Mouse (Mus musculus) midbrain, embryonic 12.5 days (tissue): Measurements from ENCODE around the gene Greb1. TPM values are rescaled to one million over a fixed set of nuclear protein-coding genes. Genes with fewer than 3 reads are reported as not detected.

ENCODE experiments used
- ATAC-seq: fragments of 200-750 bp; cut with Nextera tagmentation; 2 replicates; pipeline ENCODE4 v1.8.0; 2017; ENCODE audit warnings: low read depth, moderate TSS enrichment, moderate library complexity; ENCODE audit not compliant: low FRiP score
- H3K27ac ChIP-seq: fragments of 300-500 bp; sonication (generic); replicated peaks from 2 replicates; pipeline ENCODE4 v1.5.1; 2016; ENCODE audit warnings: mild to moderate bottlenecking
- H3K27me3 ChIP-seq: fragments of 300-500 bp; sonication (generic); 2 replicates; pipeline ENCODE4 v1.6.1; 2016; ENCODE audit warnings: mild to moderate bottlenecking
- H3K36me3 ChIP-seq: fragments of 300-500 bp; sonication (generic); 2 replicates; pipeline ENCODE4 v1.6.1; 2016
- H3K4me1 ChIP-seq: fragments of 300-500 bp; sonication (generic); 2 replicates; pipeline ENCODE4 v1.6.1; 2016
- H3K4me2 ChIP-seq: fragments of 300-500 bp; sonication (generic); replicated peaks from 2 replicates; pipeline ENCODE4 v1.6.1; 2016; ENCODE audit warnings: mild to moderate bottlenecking, moderate library complexity
- H3K4me3 ChIP-seq: fragments of 300-500 bp; sonication (generic); 2 replicates; pipeline ENCODE4 v1.5.1; 2016; ENCODE audit warnings: mild to moderate bottlenecking
- H3K9ac ChIP-seq: fragments of 300-500 bp; sonication (generic); replicated peaks from 2 replicates; pipeline ENCODE4 v1.6.1; 2016; ENCODE audit warnings: mild to moderate bottlenecking, moderate library complexity
- H3K9me3 ChIP-seq: fragments of 300-500 bp; sonication (generic); 2 replicates; pipeline ENCODE4 v1.6.1; 2016; ENCODE audit warnings: mild to moderate bottlenecking
- WGBS: fragments of 180-500 bp; shearing (Covaris S2); methylation state at CpG from one replicate; pipeline ENCODE4 v1.1.7; 2016; 5-methylcytosine and 5-hydroxymethylcytosine counted together
- polyA plus RNA-seq: library from polyadenylated mRNA; unstranded; fragments of >200 nt; fragmentation: Nextera tagmentation; extraction: Ambion mirVana; gene quantifications from 2 replicates; pipeline ENCODE4 v1.2.1, GENCODE M21; 2016

Greb1 gene
- 7.0 and 9.8 TPM in 2 replicates for polyA plus RNA-seq

- WGBS = 1% methylated on average over 50 of the region's 53 CpGs
- Histone ChIP-seq H3K36me3 (no peaks in the 10 kb centered on the region), H3K4me3 (peak within 1 kb of the TSS; percentile 73), H3K9ac (peak within 1 kb of the TSS; percentile 78), H3K4me1 (peaks cover 42% of the 10 kb centered on the region), H3K4me2 (peak within 1 kb of the TSS; percentile 87), H3K27me3 (0 out of 2 replicates have a peak, but pooled peaks cover 8% of the 10 kb centered on the region), H3K9me3 (no peaks in the 10 kb centered on the region), H3K27ac (peak within 1 kb of the TSS; percentile 54; the same call in 1 of the 2 replicates)
- peak; percentile 79 for ATAC-seq
Measured at GRCm38 (mm10) chr12:16800259-16800958, at the start of gene Greb1. Gene Greb1, minus strand, starts transcription at chr12:16800886.

- H3K4me2 ChIP-seq = no peak overlapping the region
- H3K4me3 ChIP-seq = no peak overlapping the region
- H3K9me3 ChIP-seq = no peaks in the 10 kb centered on the region
- H3K27me3 ChIP-seq = no peaks in the 10 kb centered on the region
- peaks cover 7% of the 10 kb centered on the region; the same call in 1 of the 2 replicates for H3K4me1 ChIP-seq
- H3K9ac ChIP-seq = no peak overlapping the region
- H3K27ac ChIP-seq = no peak overlapping the region
- no peaks in the 10 kb centered on the region for H3K36me3 ChIP-seq
- ATAC-seq = no peak
- WGBS = 69% methylated on average over 2 of the region's 2 CpGs
Measured at GRCm38 (mm10) chr12:16849821-16850220, 49.1 kb upstream of the Greb1 start.

GRCm38 (mm10) chr12:16848501-16848900 is 47.8 kb upstream of the Greb1 start:
- H3K4me2 ChIP-seq = no peak overlapping the region
- no peak overlapping the region for H3K9ac ChIP-seq
- H3K4me1 ChIP-seq = peaks cover 7% of the 10 kb centered on the region; the same call in 1 of the 2 replicates
- 88% methylated on average over 2 of the region's 2 CpGs for WGBS
- no peak for ATAC-seq
- H3K4me3 ChIP-seq = no peak overlapping the region
- no peak overlapping the region for H3K27ac ChIP-seq
- no peaks in the 10 kb centered on the region for H3K27me3 ChIP-seq
- H3K9me3 ChIP-seq = no peaks in the 10 kb centered on the region
- H3K36me3 ChIP-seq = no peaks in the 10 kb centered on the region

GRCm38 (mm10) chr12:16847204-16847792 is 46.6 kb upstream of the Greb1 start:
- ATAC-seq = no peak
- Histone ChIP-seq H3K9ac (no peak overlapping the region), H3K27me3 (no peaks in the 10 kb centered on the region), H3K9me3 (no peaks in the 10 kb centered on the region), H3K4me2 (no peak overlapping the region), H3K27ac (no peak overlapping the region), H3K36me3 (no peaks in the 10 kb centered on the region), H3K4me1 (peaks cover 7% of the 10 kb centered on the region; the same call in 1 of the 2 replicates), H3K4me3 (no peak overlapping the region)
- WGBS = 78% methylated on average over 4 of the region's 4 CpGs

GRCm38 (mm10) chr12:16844623-16845592 is 44.2 kb upstream of the Greb1 start:
- 70% methylated on average over 14 of the region's 14 CpGs for WGBS
- H3K27ac ChIP-seq = no peak overlapping the region

GRCm38 (mm10) chr12:16840842-16841782 is 40.4 kb upstream of the Greb1 start:
- Histone ChIP-seq H3K9ac (no peak overlapping the region), H3K36me3 (no peaks in the 10 kb centered on the region), H3K4me2 (no peak overlapping the region), H3K27me3 (no peaks in the 10 kb centered on the region), H3K9me3 (0 out of 2 replicates have a peak, but pooled peaks cover 6% of the 10 kb centered on the region), H3K27ac (no peak overlapping the region), H3K4me3 (no peak overlapping the region), H3K4me1 (no peaks in the 10 kb centered on the region)
- no peak for ATAC-seq
- 88% methylated on average over 8 of the region's 8 CpGs for WGBS

More at GRCm38 (mm10) chr12:16844623-16845592, 44.2 kb upstream of the Greb1 start:
- Histone ChIP-seq H3K4me2 (no peak overlapping the region), H3K9ac (no peak overlapping the region), H3K9me3 (no peaks in the 10 kb centered on the region), H3K4me3 (no peak overlapping the region), H3K27me3 (no peaks in the 10 kb centered on the region), H3K36me3 (no peaks in the 10 kb centered on the region), H3K4me1 (no peaks in the 10 kb centered on the region)
- ATAC-seq = no peak

GRCm38 (mm10) chr12:16837766-16838165 is 37.1 kb upstream of the Greb1 start:
- no peak overlapping the region for H3K4me3 ChIP-seq
- no peaks in the 10 kb centered on the region for H3K36me3 ChIP-seq
- no peak overlapping the region for H3K27ac ChIP-seq
- H3K9me3 ChIP-seq = 0 out of 2 replicates have a peak, but pooled peaks cover 6% of the 10 kb centered on the region
- no peak overlapping the region for H3K4me2 ChIP-seq
- 90% methylated on average over 4 of the region's 4 CpGs for WGBS
- no peaks in the 10 kb centered on the region for H3K27me3 ChIP-seq
- ATAC-seq = no peak
- H3K9ac ChIP-seq = no peak overlapping the region
- H3K4me1 ChIP-seq = no peaks in the 10 kb centered on the region

- Histone ChIP-seq H3K4me2 (no peak overlapping the region), H3K4me1 (no peaks in the 10 kb centered on the region), H3K9me3 (0 out of 2 replicates have a peak, but pooled peaks cover 6% of the 10 kb centered on the region), H3K27me3 (no peaks in the 10 kb centered on the region), H3K4me3 (no peak overlapping the region), H3K27ac (no peak overlapping the region), H3K36me3 (no peaks in the 10 kb centered on the region), H3K9ac (no peak overlapping the region)
- ATAC-seq = no peak
- 73% methylated on average over 9 of the region's 9 CpGs for WGBS
Measured at GRCm38 (mm10) chr12:16836188-16836587, 35.5 kb upstream of the Greb1 start.

GRCm38 (mm10) chr12:16834701-16835100 is 34.0 kb upstream of the Greb1 start:
- no peak overlapping the region for H3K4me2 ChIP-seq
- no peak overlapping the region for H3K27ac ChIP-seq
- H3K9ac ChIP-seq = no peak overlapping the region
- H3K4me3 ChIP-seq = no peak overlapping the region
- no peak for ATAC-seq
- no peaks in the 10 kb centered on the region for H3K4me1 ChIP-seq
- no peaks in the 10 kb centered on the region for H3K27me3 ChIP-seq
- H3K9me3 ChIP-seq = 0 out of 2 replicates have a peak, but pooled peaks cover 6% of the 10 kb centered on the region
- H3K36me3 ChIP-seq = no peaks in the 10 kb centered on the region
- 85% methylated on average over 11 of the region's 11 CpGs for WGBS

- ATAC-seq = no peak
- Histone ChIP-seq H3K9me3 (no peaks in the 10 kb centered on the region), H3K4me2 (no peak overlapping the region), H3K36me3 (peaks cover 15% of the 10 kb centered on the region), H3K9ac (no peak overlapping the region), H3K27ac (no peak overlapping the region), H3K27me3 (no peaks in the 10 kb centered on the region), H3K4me3 (no peak overlapping the region), H3K4me1 (no peaks in the 10 kb centered on the region)
- 80% methylated on average over 4 of the region's 4 CpGs for WGBS
Measured at GRCm38 (mm10) chr12:16831071-16831470, 30.4 kb upstream of the Greb1 start.

- Histone ChIP-seq H3K4me1 (no peaks in the 10 kb centered on the region), H3K9ac (no peak overlapping the region), H3K27me3 (no peaks in the 10 kb centered on the region), H3K4me2 (no peak overlapping the region), H3K27ac (no peak overlapping the region), H3K36me3 (peaks cover 27% of the 10 kb centered on the region), H3K9me3 (no peaks in the 10 kb centered on the region), H3K4me3 (no peak overlapping the region)
- 88% methylated on average over 2 of the region's 2 CpGs for WGBS
- no peak for ATAC-seq
Measured at GRCm38 (mm10) chr12:16829785-16830184, 29.1 kb upstream of the Greb1 start.
